Mouse (Mus musculus) right cerebral cortex, postnatal 4 days (tissue): ENCODE measurements around the gene Tmem132e.

Experiments used
- DNase-seq: peaks from one replicate; pipeline ENCODE4 v3.0.0-alpha.2; 2022

The Tmem132e gene

GRCm38 (mm10) chr11:82388371-82389313, at the start of gene Tmem132e:
Gene Tmem132e (plus strand): TSS chr11:82388900.
- peak; percentile 57 for DNase-seq

- no peak for DNase-seq
Observed at GRCm38 (mm10) chr11:82339921-82340401, 48.7 kb upstream of the Tmem132e start.

GRCm38 (mm10) chr11:82340416-82340815, 48.3 kb upstream of the Tmem132e start:
- DNase-seq, result no peak

GRCm38 (mm10) chr11:82340900-82341299, 47.8 kb upstream of the Tmem132e start:
- DNase-seq, result no peak

GRCm38 (mm10) chr11:82351039-82351438, 37.7 kb upstream of the Tmem132e start:
- DNase-seq, result peak; percentile 34

GRCm38 (mm10) chr11:82370151-82370550, 18.5 kb upstream of the Tmem132e start:
- no peak for DNase-seq

- DNase-seq, result no peak
Observed at GRCm38 (mm10) chr11:82371577-82371976, 17.1 kb upstream of the Tmem132e start.

- peak; percentile 79 for DNase-seq
Observed at GRCm38 (mm10) chr11:82380606-82381202, 8.0 kb upstream of the Tmem132e start.

- peak; percentile 86 for DNase-seq
Observed at GRCm38 (mm10) chr11:82386970-82387540, 1.6 kb upstream of the Tmem132e start.

GRCm38 (mm10) chr11:82387711-82388341, 874 bp upstream of the Tmem132e start:
- DNase-seq, result peak; percentile 31

- peak; percentile 55 for DNase-seq
Observed at GRCm38 (mm10) chr11:82389396-82390291, 944 bp downstream of the Tmem132e start.

GRCm38 (mm10) chr11:82392341-82392740, 3.6 kb downstream of the Tmem132e start:
- no peak for DNase-seq

- peak; percentile 63 for DNase-seq
Observed at GRCm38 (mm10) chr11:82399621-82400020, 10.9 kb downstream of the Tmem132e start.

- DNase-seq, result no peak
Observed at GRCm38 (mm10) chr11:82405641-82406040, 16.9 kb downstream of the Tmem132e start.

GRCm38 (mm10) chr11:82406358-82407221, 17.9 kb downstream of the Tmem132e start:
- DNase-seq, result no peak

- no peak for DNase-seq
Observed at GRCm38 (mm10) chr11:82412496-82412895, 23.8 kb downstream of the Tmem132e start.

- DNase-seq, result no peak
Observed at GRCm38 (mm10) chr11:82418337-82419041, 29.8 kb downstream of the Tmem132e start.

- DNase-seq, result no peak
Observed at GRCm38 (mm10) chr11:82421909-82422308, 33.2 kb downstream of the Tmem132e start.

- DNase-seq, result no peak
Observed at GRCm38 (mm10) chr11:82423521-82423920, 34.8 kb downstream of the Tmem132e start.

GRCm38 (mm10) chr11:82428801-82429200, 40.1 kb downstream of the Tmem132e start:
- DNase-seq, result no peak
